Mouse (Mus musculus): Measurements from ENCODE around the gene Sfi1. TPM values are rescaled to one million over a fixed set of nuclear protein-coding genes. Genes with fewer than 3 reads are reported as not detected.

The Sfi1 gene
- total and polyA plus RNA-seq, 3 experiments, result 42.2 to 111 (median 89.7) TPM

Other genes with a start within 250 kb of the Sfi1 start
- 139 and 179 TPM in 2 replicates for gene Eif4enif1, start 8.9 kb upstream of the Sfi1 start, total RNA-seq (2014; fragmentation: Nextera tagmentation)
- gene Eif4enif1, start 8.9 kb upstream of the Sfi1 start, total RNA-seq (2017), result 50.7 and 52.7 TPM in 2 replicates
- 106 and 121 TPM in 2 replicates for gene Eif4enif1, start 8.9 kb upstream of the Sfi1 start, polyA plus RNA-seq (2012)
- gene Drg1, start 73.0 kb upstream of the Sfi1 start, total RNA-seq (2014; fragmentation: Nextera tagmentation), result 190 and 198 TPM in 2 replicates
- gene Drg1, start 73.0 kb upstream of the Sfi1 start, total RNA-seq (2017), result 282 and 303 TPM in 2 replicates
- gene Drg1, start 73.0 kb upstream of the Sfi1 start, polyA plus RNA-seq (2012), result 101 and 116 TPM in 2 replicates
- 71.9 and 89.1 TPM in 2 replicates for gene Patz1, start 95.4 kb upstream of the Sfi1 start, total RNA-seq (2014; fragmentation: Nextera tagmentation)
- 56.5 and 66.6 TPM in 2 replicates for gene Patz1, start 95.4 kb upstream of the Sfi1 start, total RNA-seq (2017)
- gene Patz1, start 95.4 kb upstream of the Sfi1 start, polyA plus RNA-seq (2012), result 86.1 and 112 TPM in 2 replicates
- gene Pik3ip1, start 136.9 kb upstream of the Sfi1 start, total RNA-seq (2014; fragmentation: Nextera tagmentation), result 0.53 and 0.92 TPM in 2 replicates
- gene Pik3ip1, start 136.9 kb upstream of the Sfi1 start, total RNA-seq (2017), result 2.2 and 2.4 TPM in 2 replicates
- gene Pik3ip1, start 136.9 kb upstream of the Sfi1 start, polyA plus RNA-seq (2012), result 4.8 and 5.4 TPM in 2 replicates
- 47.1 and 49.6 TPM in 2 replicates for gene Limk2, start 215.7 kb upstream of the Sfi1 start, total RNA-seq (2014; fragmentation: Nextera tagmentation)
- 33.0 and 38.9 TPM in 2 replicates for gene Limk2, start 215.7 kb upstream of the Sfi1 start, total RNA-seq (2017)
- gene Limk2, start 215.7 kb upstream of the Sfi1 start, polyA plus RNA-seq (2012), result 44.9 and 46.1 TPM in 2 replicates

Data from G1E (cell line).